Mouse (Mus musculus) thymus, postnatal 14 days (tissue): ENCODE data around the gene Bri3bp.
"Not testable (repeated sequence)": the region's sequence is repeated elsewhere in the genome, so short reads cannot be mapped to it uniquely, and the experiment has no call there.

Experiments
- DNase-seq: peaks from one replicate; pipeline ENCODE4 v3.0.0; 2021

The Bri3bp gene

DNA sequence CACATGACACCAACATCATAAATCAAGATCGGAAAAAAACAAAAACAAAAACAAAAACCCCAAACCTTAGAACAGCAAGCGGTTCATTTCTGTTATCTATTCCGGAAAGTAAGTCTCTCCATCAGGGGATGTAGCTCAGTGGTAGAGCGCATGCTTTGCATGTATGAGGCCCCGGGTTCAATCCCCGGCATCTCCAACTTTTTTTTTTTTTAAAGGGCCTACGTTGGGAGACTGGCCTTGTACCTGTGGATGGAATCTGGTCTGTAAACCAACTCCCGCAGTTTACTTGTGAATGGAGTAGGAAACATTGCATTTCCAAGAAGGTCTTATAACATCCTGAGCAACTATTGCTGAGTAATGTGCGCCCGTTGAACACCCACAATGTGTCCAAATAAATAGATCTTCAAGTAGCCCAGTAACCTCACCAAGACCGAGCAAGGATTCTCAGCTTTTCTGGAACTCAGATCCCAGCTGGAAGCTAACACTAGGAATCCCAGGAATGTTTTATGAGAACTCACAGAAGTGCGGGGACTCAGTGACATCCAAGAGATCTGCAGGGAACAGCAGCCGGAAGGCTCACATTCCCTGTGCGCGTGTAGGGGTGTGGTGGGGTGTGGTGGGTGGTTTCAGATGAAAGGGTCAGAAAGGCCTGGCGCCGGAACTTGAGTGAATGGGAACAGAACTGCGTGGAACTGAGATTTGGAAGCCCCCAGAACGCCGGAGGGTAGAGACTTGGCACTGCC lies 31.8 kb upstream of the Bri3bp start:
- DNase-seq = peak; percentile 31

DNA sequence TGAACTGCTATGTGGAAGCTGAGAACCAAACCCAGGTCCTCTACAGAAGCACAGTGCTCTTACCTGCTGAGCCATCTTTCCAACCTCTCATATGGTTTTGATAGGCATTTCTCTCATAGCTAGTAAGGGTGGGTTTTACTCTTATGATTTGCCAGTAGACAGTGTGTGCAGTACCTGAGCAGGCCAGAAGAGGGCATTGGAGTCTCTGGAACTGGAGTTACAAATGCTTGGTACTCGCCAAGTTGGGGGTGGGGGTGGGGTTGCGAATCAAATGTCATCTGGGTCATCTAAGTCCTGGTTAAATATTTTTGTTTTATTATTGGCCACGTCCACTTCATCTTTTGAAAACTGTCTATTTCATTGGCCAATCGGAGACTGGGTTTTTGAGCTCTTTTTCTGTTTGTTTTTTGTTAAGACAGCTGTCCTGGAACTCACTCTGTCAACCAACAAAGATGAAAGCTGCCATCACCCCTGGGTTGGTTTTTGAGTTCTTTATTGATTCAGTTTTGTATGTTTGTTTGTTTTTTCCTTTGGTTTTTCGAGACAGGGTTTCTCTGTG lies 29.3 kb upstream of the Bri3bp start:
- DNase-seq = peak; percentile 88

DNA sequence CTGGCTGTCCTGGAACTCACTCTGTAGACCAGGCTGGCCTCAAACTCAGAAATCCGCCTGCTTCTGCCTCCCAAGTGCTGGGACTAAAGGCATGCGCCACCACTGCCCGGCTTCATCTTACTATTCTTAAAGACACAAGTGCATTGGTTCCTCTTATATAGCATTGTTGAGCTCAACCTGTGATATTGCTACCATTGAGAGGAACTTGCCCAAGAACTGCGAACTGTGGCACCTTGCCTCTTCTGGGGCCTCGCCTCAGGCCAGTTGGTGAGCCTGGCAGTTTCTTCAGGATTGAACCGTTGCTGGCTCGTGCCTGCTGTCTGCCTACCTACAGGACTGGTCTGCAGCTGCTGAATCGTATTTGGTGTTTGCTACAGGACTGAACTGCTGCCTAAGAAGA lies 28.8 kb upstream of the Bri3bp start:
- not testable (repeated sequence) for DNase-seq

DNA sequence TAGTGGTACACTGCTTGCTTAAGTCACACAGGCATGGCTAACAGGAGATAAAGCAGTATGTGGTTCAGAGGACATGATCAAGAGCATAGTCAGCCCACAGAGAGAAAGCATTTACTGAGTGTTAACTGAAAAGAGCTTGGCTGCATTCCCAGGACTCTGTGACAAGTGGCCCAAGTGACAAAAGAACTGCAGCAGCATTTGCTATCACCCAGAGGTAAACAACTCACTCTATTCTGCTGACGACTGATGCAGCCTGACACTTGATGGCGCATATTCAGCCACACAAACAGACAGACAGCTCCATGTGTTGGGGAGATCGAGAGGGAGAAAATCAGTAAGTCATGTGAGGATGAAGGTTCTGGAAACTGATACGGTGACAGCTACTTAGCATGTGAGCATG lies 27.6 kb upstream of the Bri3bp start:
- DNase-seq = no peak

DNA sequence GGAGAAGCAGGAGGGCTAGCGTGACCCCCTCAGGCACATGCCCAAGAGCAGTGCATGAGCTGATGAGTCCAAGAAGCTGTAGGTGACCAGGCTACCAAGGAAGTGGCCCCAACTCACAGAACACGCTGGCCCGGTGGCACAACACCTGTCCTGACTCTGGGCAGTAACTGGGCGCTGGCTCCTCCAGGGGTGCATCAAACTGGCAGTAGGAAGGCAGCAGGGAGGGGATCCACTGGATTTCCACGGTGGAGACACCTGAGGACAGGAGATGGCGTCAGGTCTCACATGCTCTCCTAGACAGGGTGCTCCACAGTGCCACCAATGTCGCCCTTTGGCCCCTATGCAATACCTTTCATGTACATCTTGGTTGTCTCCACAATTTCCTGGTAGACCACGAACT lies 25.2 kb upstream of the Bri3bp start:
- no peak for DNase-seq

DNA sequence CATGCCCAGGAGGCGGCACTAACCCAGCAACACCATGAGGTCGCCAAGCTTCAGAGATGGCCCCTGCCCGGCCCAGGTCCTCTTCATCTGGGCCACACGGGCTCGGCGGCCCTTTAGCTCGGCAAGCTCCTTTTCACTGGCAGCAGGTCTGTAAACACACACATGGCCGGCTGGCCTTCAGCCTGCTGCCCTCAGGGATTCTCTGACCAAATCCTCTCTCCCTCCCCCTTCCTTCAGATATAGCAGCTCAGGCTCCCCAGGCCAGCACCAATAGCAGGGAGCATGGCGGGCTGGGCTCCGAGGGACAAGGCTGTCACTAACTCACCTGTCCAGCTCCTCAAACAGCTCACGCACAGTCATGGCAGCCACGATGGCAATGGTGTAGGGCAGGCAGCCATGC lies 22.7 kb upstream of the Bri3bp start:
- no peak for DNase-seq

DNA sequence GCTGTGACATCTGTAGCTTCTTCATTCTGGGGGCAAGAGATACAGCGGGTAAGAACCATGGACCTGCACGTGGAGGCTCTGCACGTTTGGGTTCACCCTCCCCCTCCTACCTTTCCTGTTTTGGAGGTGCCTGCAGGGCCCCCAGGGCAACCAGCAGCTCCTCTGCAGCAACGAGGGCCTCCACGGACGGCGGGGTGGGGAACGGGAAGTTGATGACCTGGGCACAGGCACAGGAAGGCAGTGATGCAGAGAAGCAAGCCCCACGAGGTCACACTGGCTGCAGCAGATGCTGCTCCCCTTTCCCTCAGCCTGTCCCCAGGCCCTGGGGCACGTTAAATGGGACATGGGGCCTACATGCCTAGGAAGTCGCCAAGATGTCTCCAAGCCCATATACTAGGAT lies 22.2 kb upstream of the Bri3bp start:
- DNase-seq = no peak

DNA sequence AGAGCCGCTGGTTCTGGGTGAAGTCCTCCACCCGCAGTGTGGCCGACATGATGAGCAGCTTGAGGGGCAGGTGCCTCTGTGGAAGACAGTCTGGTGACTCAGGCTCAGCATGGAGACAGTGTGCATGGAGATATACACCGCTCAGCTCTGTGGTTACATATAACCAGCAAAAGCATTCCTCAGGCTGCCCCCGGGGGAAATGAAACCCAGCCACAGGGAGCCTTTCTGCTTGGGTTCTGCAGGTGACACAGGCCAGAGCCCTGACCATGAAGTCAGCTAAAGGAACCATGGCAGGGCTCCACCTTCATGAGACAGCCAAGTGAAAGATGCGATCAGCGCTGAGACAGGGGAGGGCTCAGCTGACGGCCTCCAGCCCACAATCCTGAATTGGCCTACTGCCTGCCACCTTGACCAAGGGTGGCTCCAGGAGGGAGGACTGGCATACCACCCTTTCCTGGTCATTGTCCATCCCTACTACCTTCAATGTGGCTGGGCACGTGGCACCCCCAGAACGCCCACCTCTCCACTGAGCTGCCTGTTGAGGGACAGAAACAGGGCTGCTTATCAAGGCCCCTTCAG lies 15.6 kb upstream of the Bri3bp start:
- no peak for DNase-seq

DNA sequence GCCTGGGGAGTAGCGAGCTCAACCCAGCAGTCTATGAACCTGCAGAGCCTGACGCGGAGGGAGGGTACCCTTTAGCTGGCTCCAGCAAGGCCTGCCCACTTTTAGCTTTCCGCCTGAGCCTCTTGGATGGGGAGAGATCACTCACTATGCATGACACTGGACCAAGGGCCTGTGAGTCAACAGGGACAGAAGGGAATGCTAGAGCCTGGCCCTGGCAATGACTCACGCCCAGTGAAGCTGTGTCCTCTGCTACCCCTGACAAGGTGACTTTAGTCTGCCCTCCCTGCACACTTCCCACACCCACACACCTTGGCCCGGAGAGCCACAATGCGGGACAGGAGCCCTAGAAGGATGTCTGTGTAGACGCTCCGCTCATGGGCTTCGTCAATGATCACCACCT lies 15.0 kb upstream of the Bri3bp start:
- DNase-seq = no peak

DNA sequence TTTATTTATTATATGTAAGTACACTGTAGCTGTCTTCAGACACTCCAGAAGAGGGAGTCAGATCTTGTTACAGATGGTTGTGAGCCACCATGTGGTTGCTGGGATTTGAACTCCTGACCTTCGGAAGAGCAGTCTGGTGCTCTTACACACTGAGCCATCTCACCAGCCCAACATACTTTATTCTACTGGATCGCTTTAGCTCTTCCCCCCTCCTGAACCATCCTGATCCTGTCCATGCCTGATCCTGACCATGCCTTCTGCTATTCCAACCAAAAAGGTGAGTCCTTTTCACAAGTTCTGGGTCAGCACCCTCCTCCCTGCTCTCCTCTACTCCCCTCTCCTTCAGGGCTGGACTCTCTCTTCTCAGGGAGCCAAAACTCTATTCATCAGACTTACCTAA lies 9.0 kb upstream of the Bri3bp start:
- DNase-seq = not testable (repeated sequence)

DNA sequence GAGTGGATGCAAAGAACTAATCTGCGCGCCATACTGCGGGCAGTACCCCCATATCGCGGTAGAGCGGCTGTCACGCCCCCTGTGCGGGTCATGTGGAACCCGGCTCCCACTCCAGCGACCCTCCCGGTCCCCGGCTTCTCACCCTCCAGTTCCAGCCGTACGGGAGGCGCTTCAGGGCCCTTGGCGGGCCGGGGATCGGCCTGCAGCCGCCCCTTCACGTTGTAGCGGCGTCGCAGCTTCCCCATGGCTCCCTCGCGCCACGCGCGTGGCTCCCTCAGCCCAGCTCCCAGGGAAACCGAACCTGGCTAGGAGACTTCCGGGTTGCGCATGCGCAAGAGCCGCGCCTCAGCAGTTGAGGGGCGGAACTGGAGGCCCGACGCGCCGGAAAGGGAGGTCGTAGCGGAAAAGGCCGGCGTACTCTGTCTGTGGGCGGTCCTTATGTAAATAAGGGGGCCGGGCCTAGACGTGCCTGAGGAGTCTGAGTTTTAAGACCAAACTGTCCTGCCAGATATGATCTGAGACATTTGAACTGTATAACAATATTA lies 7.5 kb upstream of the Bri3bp start, which contains the start of gene Dhx37:
Gene Dhx37 (minus strand): TSS at position 329 of the 545 bp plus-strand sequence.
- peak; percentile 94 for DNase-seq

DNA sequence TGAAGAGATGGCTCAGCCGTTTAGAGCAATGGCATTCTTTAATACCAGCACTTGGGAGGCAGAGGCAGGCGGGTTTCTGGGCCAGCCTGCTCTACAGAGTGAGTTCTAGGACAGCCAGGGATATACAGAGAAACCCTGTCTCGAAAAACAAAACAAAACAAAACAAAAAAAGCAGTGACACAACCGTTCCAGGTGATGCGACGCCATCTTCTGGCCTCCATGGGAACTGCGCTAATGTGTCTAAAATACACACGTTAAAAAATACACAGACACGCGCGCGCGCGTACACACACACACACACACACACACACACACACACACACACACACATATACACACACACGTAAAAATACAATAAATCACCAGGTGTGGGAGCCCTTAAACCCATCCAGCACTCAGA lies 7.0 kb upstream of the Bri3bp start:
- DNase-seq = peak; percentile 27

DNA sequence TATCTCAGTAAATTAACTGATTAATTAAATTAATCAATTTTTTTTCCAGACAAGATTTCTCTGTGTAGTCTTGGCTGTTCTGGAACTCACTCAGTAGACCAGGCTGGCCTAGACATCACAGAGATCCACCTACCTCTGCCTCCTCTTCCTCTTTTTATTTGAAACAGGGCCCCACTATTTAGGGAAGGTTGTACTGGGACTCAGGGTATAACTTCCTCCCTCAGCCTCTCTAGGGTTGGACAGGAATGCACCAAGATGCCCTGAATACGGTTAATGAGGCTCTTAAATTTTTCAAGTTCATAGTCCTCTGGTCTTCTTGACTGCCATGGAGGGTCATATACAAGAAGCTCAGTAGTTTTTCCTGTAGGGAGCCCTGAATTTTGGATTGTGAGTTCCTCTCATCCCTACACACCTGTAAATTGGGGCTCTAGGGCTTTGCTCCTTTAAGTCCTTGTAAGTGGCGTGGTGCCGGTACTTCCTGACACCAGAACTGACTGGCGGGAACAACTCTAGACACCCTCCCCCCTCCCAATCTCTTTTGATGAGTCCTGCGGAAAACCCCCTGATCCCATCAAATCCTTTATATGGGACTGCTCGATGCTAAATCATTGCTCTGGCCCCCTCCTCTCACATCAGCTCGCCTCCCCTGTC lies 660 bp upstream of the Bri3bp start:
- no peak for DNase-seq

DNA sequence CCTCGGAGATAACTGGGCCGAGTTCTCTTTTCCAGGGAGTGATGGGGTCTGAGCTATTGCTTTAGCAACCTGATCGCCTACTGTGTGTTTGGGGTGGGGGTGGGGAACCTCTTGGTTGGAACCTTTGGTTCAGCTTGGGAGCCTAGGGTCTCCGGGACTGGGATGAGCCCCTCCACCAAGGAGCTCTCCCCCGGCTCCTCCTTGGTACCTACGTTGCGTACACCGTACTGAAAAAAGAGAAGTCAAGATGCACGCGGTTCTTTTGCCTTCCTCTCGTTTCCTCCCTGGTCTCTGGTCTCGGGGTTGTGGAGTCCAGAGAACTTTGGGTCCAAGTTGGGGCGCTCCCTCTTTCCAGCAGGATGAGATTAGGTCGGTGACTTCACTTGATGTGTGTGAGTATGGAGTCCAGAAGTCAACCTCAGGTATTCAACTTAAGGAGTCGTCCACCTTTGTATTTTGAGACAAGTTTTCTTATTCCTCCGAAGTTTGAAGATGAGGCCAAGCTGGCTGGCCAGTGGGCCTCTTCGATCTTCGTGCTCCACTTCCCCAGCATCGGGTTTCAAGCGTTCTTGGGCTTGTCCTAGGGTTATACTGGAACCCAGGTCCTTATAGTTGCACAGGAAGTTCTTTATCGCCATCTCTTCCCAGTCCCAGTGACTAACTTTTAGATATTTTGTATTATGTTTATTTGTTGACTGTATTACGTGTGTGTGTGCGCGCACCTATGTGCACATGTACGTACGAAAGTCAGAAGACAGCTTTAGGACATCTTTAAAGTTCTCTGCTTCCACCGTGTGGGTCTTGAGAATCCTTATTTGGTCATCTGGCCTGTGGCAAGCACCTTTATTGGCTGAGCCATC lies 998 bp downstream of the Bri3bp start:
- DNase-seq = peak; percentile 33

DNA sequence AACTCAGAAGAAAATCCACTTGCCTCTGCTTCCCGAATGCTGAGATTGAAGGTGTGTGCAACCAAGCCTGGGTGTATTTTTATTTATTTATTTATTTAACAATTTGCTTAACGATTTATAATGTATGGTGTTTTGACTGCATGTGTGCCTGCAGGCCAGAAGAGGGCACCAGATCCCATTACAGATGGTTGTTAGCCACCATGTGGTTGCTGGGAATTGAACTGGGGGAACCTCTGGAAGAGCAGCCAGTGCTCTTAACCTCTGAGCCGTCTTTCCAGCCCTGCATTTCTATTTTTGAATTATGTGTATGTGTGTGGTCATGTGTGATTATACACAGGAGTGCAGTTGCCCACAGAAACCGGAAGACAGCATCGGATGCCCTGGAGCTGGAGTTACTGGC lies 2.0 kb downstream of the Bri3bp start:
- DNase-seq = no peak

DNA sequence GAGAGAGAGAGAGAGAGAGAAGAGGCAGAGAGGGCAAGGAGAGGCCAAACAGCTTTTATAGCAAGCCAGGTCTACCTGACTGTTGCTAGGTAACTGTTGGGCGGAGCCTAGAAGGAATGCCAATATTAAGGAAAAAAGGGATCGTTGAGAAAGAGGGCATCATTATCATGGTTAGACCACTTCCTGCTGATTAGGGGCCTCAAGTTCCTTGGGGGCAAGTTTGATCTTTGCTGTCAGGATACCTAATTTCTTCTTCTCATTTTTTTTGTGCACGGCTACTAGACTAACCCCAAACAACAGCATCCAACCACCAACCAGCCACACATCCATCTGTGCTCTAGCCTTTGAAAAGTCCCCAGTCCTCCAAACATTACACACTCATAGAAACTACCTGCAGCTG lies 2.5 kb downstream of the Bri3bp start:
- DNase-seq = no peak

DNA sequence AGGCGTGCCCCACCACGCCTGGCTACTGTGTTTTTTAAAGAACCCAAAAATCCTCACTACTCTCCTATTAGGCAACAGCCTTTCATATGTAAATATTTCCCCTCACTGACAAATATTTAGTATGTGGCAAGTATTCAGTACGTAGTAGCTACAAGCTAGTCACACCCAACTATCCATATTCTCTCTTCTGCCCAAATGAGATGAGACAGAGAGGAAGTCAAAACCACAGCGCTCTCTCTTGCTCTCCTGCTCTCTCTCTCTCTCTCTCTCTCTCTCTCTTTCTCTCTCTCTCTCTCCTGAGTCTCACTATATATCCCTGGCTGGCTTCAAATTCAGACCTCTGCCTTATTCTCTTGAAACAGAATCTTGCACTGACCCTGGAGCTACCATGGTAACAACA lies 3.2 kb downstream of the Bri3bp start:
- DNase-seq = peak; percentile 22

DNA sequence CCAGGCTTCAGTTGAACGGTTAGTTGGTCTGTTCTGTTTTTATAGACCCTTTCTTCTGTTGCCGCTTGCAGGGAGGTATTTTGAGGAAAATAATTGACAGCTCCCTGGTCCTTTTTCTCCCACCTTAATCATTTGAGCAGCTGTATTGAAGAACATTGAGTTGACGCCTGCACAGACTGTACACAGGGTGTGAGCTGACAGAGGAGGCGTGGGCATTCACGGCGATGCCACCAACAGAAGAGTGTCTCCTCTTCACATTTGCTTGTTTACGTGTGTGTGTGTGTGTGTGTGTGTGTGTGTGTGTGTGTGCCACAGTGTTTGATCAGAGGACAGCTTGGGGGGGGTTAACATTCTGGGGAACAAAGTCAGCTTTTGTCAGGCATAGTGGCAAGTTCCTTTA lies 5.0 kb downstream of the Bri3bp start:
- DNase-seq = no peak

DNA sequence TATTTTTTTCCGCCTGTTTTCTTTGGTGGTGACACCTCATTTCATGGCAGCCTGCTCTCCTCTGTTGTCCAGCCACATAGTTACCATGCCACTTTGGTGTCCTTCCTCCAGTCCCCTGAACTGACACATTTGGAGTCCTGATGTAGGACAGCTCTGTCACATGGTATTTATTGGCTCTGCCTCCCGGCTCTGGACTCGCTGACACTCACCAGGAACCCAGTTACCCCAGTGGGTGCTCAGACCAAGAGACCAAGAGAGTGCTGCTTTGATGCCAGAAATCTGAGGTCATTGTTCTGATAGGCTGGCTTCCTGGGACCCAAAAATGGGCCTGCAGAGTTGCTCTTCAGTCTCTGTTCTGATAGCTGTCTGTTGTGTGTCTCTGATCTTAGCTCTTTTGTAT lies 6.7 kb downstream of the Bri3bp start:
- no peak for DNase-seq

DNA sequence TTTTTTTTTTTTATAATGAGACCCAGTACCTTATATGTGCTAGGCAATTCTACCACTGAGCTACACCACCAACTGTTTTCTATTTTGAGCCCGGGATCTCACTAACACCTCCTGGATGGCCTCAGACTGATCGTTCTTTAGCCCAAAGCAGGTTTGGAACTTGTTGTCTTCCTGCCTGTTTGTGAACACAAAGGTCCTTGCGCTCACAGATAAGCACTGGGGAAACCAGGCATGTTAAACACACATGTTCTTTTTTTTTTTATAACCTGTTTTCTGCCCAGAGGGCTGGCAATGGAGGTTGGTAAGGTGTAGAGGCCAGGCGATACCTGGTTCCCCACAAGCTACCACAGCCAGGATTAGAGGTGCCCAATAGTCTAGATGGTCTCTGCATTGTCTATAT lies 7.3 kb downstream of the Bri3bp start:
- no peak for DNase-seq

DNA sequence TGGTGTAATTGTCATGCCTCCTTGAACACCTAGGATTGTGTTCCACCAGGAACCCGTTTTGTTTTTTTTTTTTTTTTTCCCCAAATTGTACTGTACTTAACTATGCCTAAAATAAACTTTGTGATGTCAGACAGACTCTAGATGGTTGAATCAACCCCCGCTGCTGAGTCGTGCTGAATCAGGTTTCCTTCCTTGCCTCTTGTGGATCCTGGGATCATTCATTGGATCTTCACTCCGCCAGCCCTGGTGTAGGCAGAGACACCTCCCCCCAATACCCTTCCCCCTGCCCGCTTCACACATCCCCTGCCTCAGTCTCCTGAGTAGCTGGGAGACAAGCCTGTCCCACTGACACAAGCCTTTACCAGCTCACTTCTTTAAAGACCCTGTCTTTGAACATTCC lies 7.9 kb downstream of the Bri3bp start:
- DNase-seq = no peak

DNA sequence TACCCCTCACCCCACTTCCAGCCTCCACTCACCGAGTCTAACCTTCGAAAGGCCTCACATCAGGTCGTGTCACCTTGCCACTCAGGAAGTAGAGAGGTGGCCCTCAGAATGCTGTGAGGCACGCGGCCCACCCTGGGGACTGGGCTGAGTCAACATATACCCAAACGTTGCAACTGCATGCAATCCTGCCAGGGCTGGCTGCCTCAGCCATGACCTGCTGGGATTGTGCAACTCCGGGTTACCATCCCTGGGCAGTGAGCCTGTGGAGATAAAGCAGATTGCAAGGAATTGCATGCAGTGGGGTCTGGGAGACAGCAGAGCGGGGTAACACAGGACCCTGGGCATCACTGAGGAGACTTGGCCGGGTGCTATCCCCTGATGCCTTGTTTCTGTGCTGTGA lies 11.2 kb downstream of the Bri3bp start:
- DNase-seq = no peak

DNA sequence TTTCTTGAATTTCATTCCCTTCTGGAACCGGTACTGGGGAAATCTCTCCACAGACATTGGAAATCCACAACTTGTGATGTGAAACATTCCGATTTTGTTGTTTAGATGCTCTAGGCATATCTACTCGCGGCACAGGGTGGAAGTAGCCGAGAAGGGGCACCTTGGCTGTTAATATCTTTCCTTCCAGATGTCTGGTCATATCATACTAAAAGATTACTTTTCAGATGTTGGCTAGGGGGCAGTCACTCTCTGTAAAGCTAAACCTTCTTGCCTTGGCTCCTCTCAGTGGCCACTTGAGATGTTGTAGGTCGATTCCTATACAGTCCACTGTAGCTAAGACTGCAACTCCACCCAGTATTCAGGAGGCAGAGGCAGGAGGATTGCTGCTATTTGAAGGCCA lies 14.7 kb downstream of the Bri3bp start:
- no peak for DNase-seq
